Mouse (Mus musculus) olfactory bulb, adult 2 months (tissue): ENCODE data around the gene Grtp1.

Experiments
- CTCF ChIP-seq: fragments of 200-500 bp; IDR thresholded peaks from 2 replicates; pipeline ENCODE4 v1.5.1; 2012; ENCODE audit warnings: low read depth, mild to moderate bottlenecking, low read length, moderate library complexity; ENCODE audit not compliant: insufficient read depth
- POLR2A ChIP-seq: fragments of 200-500 bp; IDR thresholded peaks from 2 replicates; pipeline ENCODE4 v1.6.1; 2012; ENCODE audit warnings: mild to moderate bottlenecking, low read depth, low read length, moderate library complexity; ENCODE audit not compliant: insufficient read depth

DNA sequence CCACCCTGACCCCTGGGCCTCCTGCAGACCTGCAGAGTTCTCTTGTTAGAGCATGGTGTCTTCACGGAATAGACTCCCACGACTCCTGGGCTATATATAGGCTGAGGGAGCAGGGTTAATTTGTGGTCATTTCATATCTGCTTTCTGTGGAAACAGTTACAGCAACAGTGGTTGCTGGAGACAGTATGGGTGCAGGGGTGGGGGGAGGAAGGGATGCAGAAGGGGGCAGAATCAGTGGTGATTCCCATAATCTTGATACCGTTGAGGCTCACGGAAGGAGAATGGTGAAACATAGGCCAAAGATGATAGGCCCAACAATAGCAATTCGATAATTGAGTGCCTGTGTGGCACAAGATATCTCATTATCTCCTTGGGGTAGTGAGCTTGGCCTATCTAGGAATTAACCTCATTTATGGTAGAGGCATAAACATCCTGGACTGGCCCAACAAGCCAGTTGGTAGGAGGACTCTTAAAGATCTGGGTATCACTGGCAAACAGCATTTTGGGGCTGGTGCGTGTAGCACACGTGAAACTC is 77.5 kb downstream of the Grtp1 start:
- TF ChIP-seq POLR2A (no peak), CTCF (no peak)
